Mouse (Mus musculus): Measurements from ENCODE around the gene Zfp968.
"Not testable (repeated sequence)": the region's sequence is repeated elsewhere in the genome, so short reads cannot be mapped to it uniquely, and the experiment has no call there.

- not testable (repeated sequence) for TF ChIP-seq POLR2A (IDR thresholded peaks at IDR 0.05; ENCODE audit: borderline replicate concordance, control insufficient read depth, low read depth, low read length); CTCF (IDR thresholded peaks at IDR 0.05; ENCODE audit: control insufficient read depth, insufficient read depth, low read length)
Observed at GRCm38 (mm10) chr2:175372136-175372535, at the start of gene Zfp968.

All from bone marrow, adult 2 months (tissue).